Mouse (Mus musculus) heart, adult 2 months (tissue): ENCODE results near the gene Lmo7.
A peak's percentile ranks its signal among the peaks of the same experiment; 100 is the strongest.

Source experiments
- CTCF ChIP-seq: fragments of 200-600 bp; IDR thresholded peaks from 2 replicates; pipeline ENCODE4 v1.8.1; 2022; ENCODE audit warnings: antibody characterized with exemption, mild to moderate bottlenecking, moderate library complexity
- POLR2A ChIP-seq: fragments of 200-500 bp; IDR thresholded peaks from 2 replicates; pipeline ENCODE4 v1.6.1; 2011; ENCODE audit warnings: mild to moderate bottlenecking, low read depth, low read length, control low read depth; ENCODE audit not compliant: insufficient read depth

DNA sequence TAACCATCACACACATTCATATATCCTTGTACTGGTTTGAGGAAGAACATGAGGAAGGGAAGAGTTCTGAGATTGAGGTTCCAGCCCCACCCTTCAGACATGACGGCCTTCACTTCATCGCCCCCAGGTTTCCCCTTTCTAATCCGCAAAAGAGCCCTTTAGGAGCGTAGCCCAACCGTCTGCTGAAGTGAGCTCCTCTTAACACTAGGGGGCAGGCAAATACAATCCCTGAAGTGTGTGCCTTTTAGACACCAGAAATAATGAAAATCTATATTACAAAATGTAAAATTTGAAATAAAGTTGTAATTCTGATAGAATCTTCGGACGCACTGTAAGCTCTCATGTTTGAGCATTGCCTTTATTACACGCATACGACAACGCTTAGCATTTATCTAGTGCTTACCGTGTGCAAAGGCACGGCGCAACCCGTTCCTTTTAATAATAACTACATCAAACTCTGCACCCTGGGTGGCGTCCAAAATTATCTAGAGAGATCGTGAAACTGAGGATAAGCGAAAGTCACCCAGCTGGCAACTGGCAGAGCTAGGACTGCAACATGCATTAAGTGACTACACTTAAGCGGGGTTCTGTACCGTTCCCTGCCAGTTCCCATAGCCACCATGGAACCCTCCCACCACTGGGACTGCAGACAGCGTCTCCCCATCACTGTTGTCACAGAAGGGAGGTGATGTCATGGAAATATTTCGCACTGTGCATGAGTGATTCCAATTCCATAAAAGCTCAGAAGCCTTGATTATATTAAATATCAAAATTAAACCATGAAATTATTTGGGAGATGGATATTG, 217.2 kb downstream of the Lmo7 start:
- peak; percentile 84 for TF ChIP-seq CTCF
- no peak for TF ChIP-seq POLR2A
